Mouse (Mus musculus) left cerebral cortex, adult 11 months (tissue): ENCODE measurements around the gene Mta2.

Experiments used
- DNase-seq: peaks from one replicate; pipeline ENCODE4 v3.0.0; 2022; ENCODE audit warnings: low spot score

Mta2 gene

DNA sequence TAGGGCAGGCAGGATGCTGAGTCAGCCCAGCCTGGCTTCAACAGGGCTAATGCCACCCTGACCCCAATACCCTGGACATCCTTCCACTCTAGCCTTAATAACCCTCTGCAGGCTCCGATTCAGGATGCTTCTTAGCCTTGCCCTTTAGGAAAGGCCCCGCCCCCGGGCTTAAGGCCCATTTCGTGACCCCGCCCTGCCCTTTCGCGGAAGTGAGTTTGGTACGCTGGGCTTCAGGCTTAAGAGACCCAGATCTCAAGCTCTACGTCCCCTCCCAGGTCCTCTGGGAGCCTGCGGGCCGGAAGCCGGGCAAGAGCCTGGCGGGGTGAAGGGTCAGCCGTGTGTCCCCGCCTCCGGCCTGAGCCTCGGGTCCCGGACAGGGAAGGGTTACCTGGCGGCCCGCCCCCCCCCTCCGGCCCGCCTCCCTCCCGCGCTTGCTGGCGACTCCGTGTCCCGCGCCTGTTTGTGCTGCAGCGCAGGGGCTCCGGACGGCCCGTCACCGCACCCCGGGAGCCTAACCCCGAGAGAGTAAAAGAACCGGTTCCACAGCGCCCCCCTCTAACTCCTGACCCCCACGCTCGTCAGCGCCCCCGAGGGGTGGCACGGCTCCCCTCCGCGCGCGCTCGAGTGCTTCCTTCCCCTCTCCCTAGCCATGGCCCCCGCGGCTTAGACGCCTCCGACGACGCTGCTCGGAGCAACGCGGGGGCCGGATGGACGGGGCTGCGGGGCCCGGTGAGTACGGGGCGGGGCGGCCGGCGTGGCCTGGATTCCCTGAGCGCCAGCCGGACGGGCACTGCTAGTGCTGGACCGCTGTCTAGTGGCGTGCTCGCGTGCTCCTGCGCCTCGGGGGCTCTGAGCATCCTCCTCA is 12.2 kb upstream of the Mta2 start, which contains the start of the genes Rom1 and Eml3:
Gene Rom1 (minus strand): TSS at position 133 of the 865 bp plus-strand sequence.
Gene Eml3 (plus strand): TSS at position 329 of the 865 bp plus-strand sequence.
- DNase-seq = no peak

- no peak for DNase-seq
These were observed 11.6 kb upstream of the Mta2 start for GRCm38 (mm10) chr19:8930117-8930516.

GRCm38 (mm10) chr19:8930771-8931170 is 10.9 kb upstream of the Mta2 start:
- DNase-seq = no peak

GRCm38 (mm10) chr19:8936736-8937135 is 4.9 kb upstream of the Mta2 start:
- DNase-seq = no peak

DNA sequence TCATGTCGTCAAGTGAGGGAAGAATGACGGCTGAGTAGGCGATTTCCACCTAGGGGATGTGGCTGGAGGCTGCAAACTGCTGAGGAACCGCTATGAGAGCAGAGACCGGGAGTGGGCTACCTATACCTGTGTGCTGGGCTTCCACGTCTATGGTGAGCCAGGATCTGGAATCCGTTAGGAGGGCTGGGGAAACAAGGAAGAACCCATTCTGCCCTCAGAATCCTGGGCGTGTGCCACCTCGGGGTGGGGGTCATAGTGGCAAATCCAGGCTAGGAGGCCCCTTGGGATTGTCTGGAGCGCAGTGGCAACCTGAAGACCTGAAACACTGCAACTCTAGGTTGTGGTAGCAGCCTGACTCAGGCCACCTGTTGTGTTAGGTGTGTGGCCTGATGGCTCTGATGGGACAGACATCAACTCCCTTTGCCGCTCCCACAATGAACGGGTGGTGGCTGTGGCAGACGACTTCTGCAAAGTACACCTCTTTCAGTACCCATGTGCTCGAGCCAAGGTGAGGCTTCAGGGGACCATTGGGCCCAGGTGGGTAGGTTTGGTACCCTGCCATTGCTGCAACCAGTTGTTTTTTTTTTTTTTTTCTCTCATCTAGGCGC is 1.0 kb upstream of the Mta2 start:
- no peak for DNase-seq

GRCm38 (mm10) chr19:8941136-8941514 is 550 bp upstream of the Mta2 start:
- DNase-seq = no peak

- DNase-seq = no peak
These were observed 745 bp downstream of the Mta2 start for GRCm38 (mm10) chr19:8942276-8942964.

- no peak for DNase-seq
These were observed 1.4 kb downstream of the Mta2 start for GRCm38 (mm10) chr19:8943047-8943446.

DNA sequence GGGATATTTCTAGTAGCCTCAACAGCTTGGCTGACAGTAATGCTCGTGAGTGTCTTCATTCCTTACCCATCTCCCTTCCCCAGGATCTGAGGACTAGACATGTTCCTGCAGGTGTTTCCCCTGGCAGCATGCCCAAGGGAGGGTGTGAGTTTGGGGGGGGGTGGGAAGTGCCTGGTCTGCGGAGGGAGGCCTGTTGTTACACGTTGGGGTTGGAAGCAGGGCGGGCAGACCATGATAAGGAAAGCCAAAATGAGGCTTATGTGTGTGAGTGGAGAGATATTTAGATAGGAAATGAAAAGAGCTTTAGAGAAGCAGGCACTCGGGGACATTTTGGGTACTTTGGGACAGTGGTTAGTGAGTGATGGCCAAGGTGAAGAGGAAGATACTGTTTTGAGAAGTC is 2.4 kb downstream of the Mta2 start:
- no peak for DNase-seq

GRCm38 (mm10) chr19:8944750-8945149 is 3.1 kb downstream of the Mta2 start:
- DNase-seq = no peak

- DNase-seq = no peak
These were observed 3.6 kb downstream of the Mta2 start for GRCm38 (mm10) chr19:8945251-8945650.

DNA sequence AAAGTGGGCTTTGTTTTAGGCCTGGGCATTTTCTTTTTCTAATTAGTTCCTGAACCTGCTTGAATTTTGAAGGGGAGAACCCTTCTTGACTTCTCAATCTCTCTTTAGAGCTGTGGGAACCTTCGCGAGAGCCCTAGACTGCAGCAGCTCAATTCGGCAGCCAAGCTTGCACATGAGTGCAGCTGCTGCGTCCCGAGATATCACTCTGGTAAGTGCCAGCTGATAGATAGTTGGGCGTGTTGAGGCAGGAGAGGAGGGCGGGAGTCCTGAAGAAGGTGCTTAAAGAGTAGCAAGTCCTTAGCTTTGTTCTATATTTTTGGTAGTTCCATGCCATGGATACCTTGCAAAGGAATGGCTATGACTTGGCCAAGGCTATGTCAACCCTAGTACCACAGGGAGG is 5.3 kb downstream of the Mta2 start:
- no peak for DNase-seq

GRCm38 (mm10) chr19:8950190-8950589 is 8.5 kb downstream of the Mta2 start:
- no peak for DNase-seq

DNA sequence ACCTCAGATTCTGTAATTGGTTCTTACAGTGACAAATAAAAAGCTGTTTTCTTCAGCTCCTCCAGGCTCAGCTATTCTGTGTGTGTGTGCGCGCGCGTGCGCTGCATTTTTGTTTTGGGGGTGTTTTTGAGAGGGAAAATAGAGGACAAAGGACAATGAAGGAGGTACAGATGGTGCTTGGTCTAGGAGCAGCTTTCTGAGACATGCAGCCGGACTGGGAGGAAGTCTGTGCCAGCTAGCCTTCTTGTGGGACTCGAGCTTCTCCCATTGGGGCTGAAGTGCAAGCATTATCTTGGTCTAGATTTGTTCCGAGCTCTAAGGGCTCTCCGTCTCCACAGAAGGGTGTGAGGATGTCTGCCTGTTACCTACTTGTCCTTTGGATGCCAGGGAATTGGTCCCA is 10.6 kb downstream of the Mta2 start:
- no peak for DNase-seq

GRCm38 (mm10) chr19:8953135-8954039 is 11.7 kb downstream of the Mta2 start, which contains the start of gene Tut1:
Gene Tut1 (plus strand): TSS chr19:8953847.
- DNase-seq = peak; percentile 93

- no peak for DNase-seq
These were observed 12.5 kb downstream of the Mta2 start for GRCm38 (mm10) chr19:8954171-8954570.

DNA sequence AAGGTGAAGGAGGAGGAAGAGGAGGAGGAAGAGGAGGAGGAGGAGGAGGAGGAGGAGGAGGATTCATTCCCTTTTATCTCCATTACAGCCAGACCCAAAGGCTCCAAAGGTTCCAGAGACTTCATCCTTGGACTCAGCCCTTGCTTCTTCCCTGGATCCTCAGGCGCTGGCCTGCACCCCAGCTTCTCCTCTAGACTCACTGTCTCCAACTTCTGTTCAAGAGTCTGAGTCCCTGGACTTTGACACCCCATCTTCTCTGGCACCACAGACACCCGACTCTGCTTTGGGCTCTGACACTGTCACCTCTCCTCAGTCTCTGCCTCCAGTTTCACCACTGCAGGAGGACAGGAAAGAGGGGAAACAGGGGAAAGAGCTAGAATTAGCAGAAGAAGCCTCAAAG is 20.6 kb downstream of the Mta2 start:
- DNase-seq = no peak

DNA sequence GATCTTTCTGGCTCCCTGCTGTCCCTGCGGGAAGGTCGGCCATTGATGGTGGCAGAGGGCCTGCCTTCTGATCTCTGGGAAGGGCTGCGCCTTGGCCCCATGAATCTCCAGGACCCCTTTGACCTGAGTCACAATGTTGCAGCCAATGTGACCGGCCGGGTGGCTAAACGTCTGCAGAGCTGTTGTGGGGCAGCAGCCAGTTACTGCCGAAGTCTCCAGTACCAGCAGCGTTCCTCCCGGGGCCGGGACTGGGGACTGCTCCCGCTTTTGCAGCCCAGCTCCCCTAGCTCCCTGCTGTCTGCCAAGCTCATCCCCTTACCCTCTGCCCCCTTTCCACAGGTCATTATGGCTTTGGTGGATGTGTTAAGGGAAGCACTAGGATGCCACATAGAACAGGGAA is 23.4 kb downstream of the Mta2 start:
- DNase-seq = no peak

DNA sequence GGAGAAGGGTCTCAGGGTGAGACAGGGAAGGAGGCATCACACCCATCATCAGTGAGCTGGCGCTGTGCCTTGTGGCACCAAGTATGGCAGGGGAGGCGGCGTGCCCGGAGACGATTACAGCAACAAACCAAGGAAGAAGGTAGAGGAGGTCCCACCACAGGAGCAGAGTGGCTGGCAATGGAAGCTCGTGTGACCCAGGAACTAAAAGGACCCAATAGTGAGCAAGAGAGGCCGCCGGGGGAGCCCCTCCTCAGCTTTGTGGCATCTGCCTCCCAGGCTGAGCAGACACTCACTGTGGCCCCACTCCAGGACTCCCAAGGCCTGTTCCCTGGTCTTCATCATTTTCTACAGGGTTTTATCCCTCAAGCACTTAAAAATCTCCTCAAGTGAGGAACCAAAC is 24.1 kb downstream of the Mta2 start:
- no peak for DNase-seq

- no peak for DNase-seq
These were observed 24.5 kb downstream of the Mta2 start for GRCm38 (mm10) chr19:8966198-8966589.

DNA sequence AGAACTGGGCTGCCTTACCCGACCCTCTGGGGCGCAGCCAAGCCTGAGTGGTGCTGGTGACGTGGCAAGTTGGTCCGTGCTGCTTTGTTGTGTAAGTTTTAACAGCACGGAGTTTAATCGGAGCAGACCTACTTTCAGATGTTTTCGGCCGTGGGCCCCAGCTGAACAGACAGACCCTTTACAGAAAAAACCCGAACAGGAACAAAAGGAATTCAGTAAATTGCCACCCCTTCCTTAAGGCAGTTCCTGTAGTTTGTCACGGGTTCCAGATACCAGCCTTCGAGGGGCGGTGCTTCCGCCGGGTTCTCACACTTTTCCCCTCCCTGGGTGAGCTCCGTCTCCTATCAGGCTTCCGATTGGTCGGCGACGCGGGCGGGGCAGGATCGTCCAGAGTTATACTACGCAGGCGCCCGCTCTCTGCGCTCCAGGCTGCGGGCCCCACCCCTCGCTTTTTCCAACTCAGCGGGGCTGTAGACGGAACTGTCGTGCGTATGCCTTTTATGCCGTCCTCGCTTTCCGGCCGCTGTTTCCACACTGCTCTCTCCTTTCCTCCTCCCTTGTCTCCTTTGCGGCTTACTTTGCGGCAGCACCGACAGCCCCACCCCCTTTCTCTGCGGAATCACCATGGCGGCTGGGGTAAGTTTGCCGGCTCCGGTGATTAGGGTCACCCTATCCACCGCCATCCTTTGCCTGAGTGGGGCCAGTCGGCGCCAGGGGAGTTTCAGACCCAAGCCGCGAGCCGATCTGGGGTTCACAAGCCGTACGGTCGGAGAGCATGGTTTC is 25.1 kb downstream of the Mta2 start, which contains the start of gene Eef1g:
Gene Eef1g (plus strand): TSS at position 452 of the 783 bp plus-strand sequence.
- peak; percentile 99 for DNase-seq
